Mouse (Mus musculus) lung, postnatal 4 days (tissue): ENCODE data around the gene Rcn3.
A peak's percentile ranks its signal among the peaks of the same experiment; 100 is the strongest.

Experiments
- DNase-seq, 2 experiments: peaks; one replicate each; pipeline ENCODE4 v3.0.0; 2021

The Rcn3 gene

DNA sequence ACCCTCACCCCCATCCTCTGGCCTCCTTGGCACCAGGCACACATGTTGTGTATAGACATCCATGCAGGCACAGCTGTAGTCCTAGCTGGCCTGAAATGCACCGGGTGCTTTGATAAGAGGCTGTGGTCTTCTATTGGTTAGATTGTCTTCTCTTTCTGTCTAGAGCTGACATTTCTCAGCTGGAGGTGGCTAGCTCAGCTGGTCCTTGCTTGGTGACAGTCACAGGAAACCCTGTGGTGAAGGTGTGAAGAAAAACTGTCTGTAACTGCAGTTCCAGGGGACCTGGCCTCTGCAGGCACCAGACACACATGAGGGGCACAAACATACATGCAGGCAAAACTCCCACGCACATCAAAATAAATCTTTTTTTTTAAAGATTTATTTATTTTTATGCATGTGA, 22.4 kb downstream of the Rcn3 start:
- DNase-seq, result no peak

DNA sequence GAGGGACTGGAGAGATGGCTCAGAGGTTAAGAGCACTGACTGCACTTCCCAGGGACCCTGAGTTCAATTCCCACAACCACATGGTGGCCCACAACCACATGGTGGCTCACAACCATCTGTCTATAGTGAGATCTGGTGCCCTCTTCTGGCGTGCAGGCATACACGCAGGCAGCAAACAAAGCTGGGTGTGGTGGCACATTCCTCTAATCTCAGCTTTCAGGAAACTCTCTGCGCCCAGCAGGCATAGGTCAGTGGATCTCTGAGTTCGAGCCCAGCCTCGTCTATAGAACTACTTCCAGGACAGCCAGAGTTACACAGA, 24.1 kb downstream of the Rcn3 start:
- DNase-seq, result peak; percentile 59 to 77

DNA sequence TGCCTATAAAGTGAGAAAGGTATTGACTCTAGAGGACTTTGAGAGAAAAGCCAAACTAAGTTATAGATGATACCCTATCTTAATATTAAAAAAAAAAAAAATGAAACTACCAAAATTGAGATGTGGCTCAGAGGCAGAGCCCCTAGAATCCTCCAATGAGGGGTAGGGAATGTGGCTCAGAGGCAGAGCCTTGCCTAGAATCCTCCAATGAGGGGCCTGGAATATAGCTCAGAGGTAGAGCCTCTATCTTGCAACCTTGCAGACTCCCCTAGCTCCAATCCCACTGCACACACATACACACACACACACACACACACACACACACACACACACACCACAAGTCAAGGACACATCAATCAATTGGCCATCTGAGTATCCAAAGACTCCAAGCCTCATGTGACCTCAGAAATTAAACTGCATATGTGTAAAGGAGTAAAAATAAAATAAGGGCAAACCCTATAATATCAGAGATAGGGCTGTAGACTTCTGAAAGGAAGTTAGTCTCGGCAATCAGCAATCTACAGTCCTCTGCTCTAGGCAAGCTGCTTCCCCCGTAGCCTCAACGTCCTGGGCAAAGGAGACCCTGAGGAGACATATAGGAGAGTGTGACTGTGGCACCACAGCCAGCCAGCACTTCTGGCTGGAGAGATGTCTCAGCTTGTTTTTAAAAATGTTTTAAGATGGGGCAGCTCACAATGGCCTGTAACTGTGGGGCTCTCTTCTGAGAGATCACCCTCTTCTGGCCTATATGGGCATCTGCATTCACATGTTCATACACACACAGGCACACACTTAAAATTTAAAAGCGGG, 24.6 kb downstream of the Rcn3 start:
- DNase-seq, result no peak

DNA sequence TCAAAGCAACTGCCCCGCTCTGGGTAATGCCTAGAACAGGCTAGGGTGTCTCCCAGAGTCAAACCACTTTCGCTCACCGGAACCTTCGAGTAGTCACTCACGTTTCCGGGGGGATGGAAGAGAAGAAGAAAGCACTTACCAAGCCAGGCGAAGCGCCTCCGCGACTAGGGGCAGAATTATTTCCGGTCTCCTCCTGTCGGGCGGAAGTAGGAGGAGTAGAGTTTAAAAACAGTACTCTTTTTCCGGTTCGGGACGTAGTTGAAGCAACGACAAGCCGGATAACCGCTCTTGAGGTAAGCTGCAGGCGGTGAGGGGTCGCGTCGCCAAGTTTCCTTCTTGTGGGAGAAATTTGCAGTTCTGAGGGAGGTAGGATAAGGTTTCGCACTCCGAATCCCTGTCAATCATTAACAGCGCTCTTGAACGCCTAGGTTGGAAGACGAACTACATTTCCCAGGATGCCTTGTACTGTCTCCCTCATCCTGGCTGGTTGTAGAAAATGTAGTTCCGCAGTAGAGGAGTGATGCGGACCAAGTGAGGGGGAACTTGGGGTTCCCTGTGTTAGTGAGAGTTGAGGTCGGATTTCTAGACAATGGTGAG, 29.7 kb downstream of the Rcn3 start, which contains the start of the genes Nosip and Prrg2:
Gene Nosip, plus strand, starts transcription at position 191 of the 597 bp plus-strand sequence.
Gene Prrg2, minus strand, starts transcription at position 439 of the 597 bp plus-strand sequence.
- DNase-seq, result peak; percentile 96

DNA sequence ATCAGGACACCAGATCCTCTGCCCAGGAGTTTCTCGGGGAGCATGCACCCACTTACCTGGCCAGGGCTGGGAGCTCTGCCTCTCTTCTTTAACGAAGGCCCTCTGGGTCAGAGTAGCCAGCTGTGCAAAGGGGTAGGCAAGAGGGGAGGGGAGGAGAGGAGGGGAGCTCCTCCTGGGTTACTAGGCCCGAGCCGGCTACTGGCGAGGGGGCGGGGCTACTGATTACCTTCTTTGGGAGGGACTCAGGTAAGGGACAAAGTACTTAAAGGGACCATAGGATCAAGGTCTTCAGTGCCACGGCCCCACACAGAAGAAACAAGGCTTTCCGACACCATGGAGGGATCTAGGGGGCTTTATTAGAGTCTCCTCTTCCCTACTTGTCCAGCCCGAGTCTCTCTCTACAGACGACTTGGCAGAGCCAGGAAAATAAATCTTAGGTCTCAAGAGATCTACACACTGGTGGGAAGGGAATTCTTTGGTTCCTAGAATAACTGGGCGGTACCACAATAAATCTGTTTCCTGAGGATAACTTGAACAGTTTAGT, 30.4 kb downstream of the Rcn3 start:
- peak; percentile 65 to 76 for DNase-seq

DNA sequence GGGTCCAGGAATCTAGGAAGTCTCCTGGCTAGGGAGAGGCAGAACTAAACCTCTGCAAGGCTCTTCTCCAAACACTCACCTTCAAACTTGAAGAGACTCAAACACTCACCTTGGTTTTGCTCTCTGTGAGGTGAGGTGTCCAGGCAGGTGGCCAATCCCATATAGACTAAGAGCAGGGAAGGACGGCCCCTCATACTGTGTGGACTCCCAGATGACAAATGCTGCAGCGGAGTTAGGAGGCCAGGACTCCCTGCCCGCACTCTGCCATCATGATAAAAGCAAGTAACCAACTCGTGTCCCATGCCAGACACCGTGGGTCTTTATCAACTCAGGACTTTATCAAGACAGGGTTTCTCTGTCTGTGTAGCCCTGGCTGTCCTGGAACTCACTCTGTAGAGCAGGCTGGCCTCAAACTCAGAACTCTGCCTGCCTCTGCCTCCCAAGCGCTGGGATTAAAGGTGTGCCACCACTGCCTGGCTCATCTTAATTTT, 31.3 kb downstream of the Rcn3 start:
- no peak for DNase-seq

DNA sequence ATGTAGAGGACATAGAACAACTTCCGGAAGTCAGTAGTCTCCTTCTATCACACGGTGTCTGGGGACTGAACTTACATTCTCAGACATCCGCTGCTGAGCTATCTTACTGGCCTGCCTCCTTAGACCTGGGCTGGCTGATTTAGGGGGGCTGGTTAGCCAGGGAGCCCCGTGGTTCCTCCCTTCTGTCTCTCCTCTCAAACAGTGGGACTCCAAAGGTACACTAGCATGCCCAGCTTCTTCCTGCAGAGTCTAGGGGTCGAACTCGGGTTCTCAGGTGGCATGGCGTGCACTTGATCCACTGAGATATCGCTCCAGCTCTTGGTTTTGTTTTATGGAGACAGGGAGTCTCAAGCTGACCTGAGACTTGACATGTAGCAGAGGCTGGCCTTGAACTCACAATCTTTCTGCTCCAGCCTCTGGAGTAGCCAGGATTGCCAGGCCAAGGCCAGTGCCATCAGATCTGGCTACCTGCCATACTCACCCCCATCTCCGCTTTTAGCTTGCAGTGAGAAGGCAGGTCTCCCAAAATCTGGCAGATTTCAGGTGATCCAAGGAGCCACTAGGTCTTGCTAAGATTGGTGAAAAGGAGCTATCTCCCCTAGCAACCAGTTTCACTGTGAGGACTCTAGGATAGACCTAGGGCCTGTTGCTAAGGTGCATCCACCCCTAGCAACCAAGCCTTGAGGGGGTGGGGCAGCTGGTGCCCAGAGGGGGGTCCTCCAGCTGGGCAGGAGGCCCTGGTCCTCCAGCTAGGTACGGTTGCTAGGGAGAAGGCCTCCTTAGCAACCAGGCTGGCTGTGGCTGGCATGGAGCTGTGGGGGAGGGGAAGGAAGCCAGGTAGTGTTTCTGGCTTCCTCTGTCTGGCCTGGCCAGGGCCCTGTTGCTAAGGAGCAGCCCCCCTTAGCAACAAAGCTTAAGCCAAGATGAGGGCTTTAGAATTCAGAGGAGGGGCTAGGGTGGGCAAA, 33.1 kb downstream of the Rcn3 start:
- no peak for DNase-seq

DNA sequence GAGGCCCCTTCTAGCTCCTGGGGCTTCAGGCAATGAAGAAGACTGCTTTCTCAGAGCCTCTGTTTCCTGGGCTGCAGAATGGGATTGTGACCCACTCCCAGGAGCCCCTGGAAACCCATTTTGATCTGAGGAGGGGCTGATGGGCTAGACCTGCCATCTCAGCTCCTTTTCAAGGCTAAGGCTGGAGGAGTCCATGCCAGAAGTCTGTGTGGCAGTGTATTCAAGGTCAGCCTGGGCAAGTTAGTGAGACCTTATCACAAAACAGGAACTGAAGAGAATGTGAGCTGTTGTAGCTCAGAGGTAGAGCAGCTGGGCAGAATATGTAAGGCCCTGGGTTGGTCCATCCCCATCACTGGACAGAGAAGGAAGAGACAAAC, 35.1 kb downstream of the Rcn3 start:
- DNase-seq, result no peak

DNA sequence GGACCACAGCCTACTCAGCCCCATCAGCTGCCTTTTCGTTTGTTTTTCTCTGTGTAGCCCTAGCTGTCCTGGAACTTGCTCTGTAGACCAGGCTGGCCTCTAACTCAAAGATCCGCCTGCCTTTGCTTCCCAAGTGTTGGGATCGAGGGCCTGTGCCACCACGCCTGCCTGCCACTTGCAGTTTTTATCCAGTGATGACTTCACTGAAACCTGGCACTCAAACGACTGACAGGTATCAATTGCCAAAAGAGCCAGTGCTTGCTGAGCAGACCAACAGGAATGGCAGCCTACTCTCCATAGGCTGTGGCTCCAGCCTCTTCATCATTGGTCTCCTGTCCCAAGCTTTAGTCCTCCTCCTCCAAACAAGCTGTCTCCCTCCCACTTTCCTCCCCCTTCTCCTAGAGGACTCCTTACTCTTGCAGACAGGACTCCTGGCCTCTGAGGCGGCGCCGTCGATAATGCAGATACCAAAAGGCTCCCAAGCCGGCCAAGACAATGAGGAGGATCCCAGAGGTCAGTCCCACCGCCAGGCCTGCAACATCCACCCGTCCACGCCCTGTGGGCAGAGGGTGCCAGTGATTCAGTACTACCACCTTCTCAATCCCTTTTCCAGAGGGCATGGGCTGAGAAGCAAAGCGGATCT, 35.6 kb downstream of the Rcn3 start:
- DNase-seq, result no peak

DNA sequence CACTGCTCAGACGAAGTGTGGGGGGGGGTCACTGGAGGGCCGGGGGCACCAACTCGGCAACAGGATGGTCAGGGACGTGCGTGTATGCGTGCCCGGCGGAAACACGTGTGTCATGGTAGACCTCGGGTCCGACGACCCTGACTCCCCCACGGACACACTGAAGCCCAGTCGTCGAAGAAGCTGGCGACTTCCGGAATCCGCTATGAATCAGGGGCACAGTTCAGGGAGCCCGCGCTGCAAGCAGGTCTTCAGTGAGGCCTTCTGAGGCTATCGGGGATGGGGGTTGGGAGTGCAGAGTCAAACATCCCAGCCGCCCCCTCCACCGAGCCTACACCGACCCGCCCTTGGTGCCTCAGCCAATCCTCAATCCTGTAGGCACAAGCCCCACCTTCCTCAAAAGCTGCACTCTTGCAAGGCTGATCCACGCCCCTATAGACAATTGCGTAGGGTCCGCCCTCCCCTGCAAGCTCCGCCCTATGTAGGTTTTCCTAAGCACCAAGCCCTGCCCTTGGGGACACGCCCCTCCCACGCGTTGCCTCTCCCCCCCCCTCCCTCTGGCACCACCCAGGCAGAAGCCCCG, 38.0 kb downstream of the Rcn3 start:
- DNase-seq, result peak; percentile 96 to 98

DNA sequence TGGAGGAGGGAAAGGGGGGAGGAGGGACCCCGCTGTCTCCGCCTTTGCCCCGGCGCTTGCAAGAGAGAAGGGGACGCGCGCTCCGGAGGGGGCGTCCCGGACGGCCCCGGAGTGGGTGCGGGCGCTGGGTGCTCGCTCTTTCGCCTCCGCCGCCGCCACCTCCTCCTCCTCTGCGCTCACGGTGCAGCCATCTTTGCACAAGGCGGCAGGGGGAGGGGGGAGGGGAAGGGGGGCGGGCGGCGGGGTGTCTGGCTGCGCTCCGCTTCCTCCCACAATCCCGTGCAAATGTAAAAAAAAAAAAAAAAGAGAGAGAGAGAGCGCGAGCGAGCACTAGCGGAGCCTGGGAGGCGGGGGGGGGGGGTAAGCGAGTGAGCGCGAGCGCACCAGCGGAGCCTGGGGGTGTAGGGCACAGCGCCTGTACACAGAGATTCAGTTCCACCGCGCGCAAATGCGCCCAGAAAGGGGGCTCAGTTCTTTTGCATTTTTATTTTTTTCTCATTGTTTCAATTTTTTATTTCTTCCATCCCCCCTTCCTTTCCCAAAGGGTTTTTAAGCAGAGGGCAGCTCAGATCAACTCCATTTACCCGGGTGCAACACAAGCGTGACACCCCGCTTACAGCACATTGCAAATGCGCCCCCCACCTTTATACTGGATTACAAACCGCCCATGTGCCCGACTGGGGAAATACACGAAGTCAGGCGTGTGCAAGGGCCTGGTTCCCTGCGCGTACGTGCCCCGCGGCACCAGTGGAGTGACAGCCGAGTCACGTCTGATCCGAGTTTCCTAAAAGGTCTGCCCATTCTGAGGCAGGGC, 38.7 kb downstream of the Rcn3 start:
- peak; percentile 80 to 85 for DNase-seq

DNA sequence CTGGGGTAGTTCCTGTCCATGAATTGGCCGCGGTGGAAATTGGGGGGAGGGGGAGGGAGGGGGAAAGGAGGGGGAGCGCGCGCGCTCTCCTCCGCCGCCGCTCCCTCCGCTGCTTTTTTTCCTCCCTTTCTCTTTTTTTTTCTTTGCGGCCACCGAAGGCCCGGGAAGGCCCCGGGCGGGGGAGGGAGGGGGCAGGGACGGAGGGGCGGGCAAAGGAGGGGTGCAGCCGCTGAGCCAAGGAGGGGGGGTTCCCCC, 39.2 kb downstream of the Rcn3 start, which contains the start of gene Prr12:
Gene Prr12, minus strand, starts transcription at position 20 of the 255 bp plus-strand sequence.
- no peak for DNase-seq

DNA sequence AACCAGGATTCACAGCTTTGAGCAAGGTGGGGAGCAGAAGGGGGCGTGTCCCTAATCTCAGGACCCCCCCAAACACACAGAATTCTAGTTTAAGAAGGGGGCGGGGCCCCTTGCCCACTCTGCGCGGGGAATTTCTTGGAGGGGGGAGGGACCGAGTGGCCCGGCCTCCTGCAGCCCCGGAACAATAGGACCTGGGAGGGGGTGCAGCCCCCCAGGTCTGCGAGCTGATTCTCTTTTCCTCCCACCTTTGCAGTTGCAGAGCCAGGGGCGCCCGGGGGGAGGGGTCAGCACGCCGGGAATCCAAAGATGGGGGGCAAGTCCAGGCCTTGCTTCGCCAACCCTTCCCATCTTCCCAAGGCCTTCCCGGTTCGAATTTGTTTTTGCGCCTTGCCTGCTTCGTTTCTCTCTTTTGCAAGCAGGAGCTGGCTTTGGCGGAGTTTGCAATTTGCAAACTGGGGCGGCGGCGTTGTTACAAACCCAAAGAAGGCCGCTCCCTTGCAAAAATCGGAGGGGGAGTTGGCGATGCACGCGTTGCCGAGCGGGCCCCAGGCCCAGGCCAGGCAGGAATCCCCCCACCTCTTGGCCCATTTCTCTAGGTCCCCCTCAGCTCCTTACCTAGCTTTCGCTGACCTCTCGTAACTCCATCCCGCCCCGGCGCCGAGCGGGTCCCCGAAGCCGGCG, 39.7 kb downstream of the Rcn3 start:
- DNase-seq, result peak; percentile 46 to 61

DNA sequence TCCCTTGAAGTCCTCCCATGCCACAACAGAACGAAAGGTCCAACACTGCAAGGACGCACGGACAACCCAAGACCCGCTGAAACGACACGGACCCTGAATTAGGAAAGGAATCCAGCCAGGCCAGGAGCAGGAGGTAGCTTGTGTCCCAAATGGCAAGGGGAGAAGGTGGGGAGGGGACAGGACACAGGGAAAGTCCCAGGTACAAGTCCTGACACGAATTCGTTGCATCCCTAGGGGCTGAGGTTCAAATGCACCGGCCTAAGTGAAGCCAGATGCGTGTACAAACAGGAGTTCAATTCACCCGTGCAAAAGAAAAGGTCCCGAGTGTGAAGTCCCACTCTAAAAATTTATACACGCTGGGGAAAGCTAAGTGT, 40.4 kb downstream of the Rcn3 start:
- DNase-seq, result no peak

DNA sequence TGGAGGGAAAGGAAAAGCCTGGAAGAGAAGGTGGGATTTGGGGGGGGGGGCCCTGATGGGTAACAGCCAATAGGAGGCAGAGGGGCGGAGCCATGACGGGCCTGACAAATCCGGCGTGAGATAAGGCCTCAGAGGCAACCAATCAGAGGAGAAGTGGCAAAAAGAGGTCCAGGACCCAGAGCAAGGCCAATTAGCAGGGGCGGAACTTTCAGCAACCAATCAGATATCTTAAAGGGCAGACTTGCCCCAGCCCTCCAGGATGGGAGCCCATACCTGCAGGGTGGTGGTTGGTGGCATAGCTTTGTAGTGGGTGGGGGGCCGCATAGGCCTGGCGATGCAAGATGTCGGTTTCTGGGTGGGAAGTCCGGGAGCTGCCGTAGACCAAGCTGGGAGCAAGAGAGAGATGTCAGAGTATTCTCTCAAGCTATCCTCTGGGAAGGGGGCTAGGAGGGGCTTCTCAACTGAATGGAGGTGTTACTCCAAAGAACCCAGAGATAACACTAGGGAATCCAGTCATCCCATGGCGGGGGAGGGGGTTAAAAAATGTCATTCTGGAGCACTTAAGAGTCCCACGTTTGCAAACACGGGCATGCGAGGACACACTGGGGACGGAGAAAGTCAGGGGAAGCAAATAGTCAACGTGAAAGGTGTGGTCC, 40.9 kb downstream of the Rcn3 start:
- DNase-seq, result peak; percentile 80 to 85

DNA sequence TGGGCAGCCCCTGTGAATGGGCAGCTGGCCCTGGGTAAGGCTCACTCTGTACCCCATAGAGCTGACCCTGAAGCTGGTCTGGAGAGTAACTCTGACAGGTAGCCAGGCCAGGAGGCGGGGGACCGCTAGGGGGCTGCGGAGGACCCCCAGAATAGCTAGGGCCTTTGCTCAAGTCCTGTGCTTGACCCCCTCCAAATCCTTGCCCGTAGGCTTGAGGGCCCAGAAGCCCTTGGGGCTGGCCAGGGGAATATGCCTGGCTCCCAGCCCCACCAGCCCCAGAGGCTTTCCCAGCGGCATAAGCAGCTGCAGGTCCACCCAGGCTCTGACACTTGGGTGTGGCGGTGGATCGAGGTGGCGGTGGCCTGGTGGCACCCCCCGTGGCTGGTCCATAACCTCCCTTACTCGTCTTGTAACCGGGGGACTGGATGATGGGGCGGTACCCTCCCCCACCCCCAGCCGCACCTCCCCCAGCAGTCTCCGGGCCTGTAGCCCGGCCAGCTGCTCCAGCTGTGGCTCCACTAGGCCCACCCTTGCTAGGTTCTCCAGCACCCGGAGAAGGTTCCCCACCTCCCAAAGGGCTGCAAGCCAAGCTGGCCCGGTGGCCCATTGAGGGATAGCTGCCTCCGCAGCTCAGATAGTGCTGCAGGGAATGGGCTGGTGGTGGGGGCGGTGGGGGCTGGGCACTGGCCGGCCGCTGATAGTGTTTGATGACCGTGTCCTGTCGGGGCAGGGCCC, 42.9 kb downstream of the Rcn3 start:
- no peak for DNase-seq

DNA sequence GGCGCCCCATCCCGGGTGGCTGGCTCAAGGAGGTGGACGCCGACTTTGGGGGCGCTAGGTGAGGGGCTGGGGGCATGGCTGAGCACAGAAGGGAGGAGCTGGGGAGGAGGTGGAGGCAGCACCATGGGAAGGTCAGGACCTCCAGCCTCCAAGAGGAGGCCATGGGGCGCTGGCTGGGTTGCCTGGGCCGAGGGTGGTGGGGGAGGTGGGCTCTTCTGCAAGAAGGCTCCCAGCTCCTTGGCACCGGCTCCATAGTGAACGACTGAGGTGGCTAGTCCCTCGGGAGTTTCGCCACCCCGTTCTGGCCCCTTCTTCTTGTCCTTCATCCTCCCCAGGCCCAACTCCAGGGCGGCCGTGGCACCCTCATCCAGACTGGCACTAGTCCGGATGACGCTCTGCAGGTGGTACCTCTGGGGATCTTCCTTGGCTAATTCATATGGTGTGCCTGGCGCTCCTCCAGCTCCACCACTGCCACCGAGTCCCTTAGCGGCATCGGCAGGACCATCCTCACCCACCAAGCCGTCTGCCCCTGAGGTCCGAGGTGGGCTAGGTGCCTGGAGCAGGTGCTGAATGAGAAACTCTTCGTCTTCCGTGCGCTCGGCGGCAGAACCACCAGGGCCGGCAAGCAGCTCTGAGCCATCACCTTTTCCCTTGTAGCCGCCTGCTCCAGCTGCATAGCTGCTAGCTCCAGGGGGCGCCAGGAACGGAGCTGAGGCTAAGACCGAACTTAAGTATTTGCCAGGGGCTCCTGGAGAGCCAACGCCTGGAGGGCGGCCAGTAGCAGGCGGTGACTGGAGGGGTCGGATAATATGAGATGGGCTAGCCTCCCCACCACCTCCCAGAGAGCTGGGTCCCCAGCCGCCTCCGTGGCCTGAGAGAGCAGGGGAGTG, 43.8 kb downstream of the Rcn3 start:
- DNase-seq, result no peak

DNA sequence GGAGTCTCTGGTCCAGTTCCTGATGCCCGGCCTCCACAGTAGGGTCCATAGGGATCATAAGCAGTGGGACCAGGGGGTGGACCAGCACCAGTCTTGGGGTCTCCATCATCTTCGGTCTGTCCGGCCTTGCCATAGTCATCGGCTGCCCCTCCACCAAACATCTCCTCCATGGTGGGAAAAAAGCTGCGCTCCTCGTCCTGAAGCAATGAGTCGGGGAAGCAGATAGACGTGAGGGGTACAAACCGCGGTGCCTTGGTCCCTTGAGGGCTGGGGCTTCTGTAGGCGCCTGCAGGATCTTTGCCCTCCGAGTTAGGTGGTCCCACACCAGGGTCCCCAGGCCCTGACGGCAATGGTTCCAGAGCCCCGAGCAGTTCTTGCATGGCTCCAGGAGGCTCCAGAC, 44.5 kb downstream of the Rcn3 start:
- DNase-seq, result no peak
